Mouse (Mus musculus) brain, embryonic 14.5 days (tissue): ENCODE measurements around the gene Vps13d.

Source experiments
- CTCF ChIP-seq: fragments of 200-500 bp; IDR thresholded peaks from 2 replicates; pipeline ENCODE4 v1.5.1; 2012; ENCODE audit warnings: inconsistent platforms, mild to moderate bottlenecking, moderate library complexity, borderline replicate concordance; ENCODE audit not compliant: insufficient read depth, insufficient read length; ENCODE audit errors: extremely low read depth
- POLR2A ChIP-seq: fragments of 200-500 bp; IDR thresholded peaks from 2 replicates; pipeline ENCODE4 v1.6.1; 2012; ENCODE audit warnings: mild to moderate bottlenecking, inconsistent platforms, borderline replicate concordance; ENCODE audit not compliant: poor library complexity, insufficient read depth, insufficient read length, severe bottlenecking; ENCODE audit errors: extremely low read depth

DNA sequence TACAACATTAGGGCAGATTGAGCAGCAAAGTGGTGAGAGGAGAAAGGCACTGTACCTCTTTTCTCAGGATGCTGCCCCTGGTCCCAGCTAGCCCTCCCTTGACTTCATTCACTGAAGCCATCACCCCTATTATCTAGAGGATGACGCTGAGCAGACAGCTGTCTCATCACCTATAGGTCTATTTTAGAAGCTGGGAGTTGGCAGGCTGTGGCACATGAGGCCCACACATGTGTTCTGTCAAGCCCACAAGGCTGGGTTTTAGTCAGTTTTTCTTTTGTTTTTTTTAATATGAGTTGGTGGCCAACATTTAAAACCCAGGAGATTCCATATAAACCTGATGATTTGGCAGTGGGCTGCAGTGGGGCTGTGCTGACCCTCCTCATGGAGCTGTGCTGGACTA is 142.1 kb downstream of the Vps13d start:
- no peak for TF ChIP-seq POLR2A
- no peak for TF ChIP-seq CTCF
